Mouse (Mus musculus): ENCODE results near the gene Snx10.
"Not testable (repeated sequence)": the region's sequence is repeated elsewhere in the genome, so short reads cannot be mapped to it uniquely, and the experiment has no call there.

Gene Snx10

GRCm38 (mm10) chr6:51523807-51524320, at the start of gene Snx10:
Snx10 (plus strand) TSS chr6:51523901.
- DNase-seq, result peak; percentile 42 to 55

GRCm38 (mm10) chr6:51479136-51479731, 44.5 kb upstream of the Snx10 start:
- no peak for DNase-seq

GRCm38 (mm10) chr6:51481548-51481947, 42.2 kb upstream of the Snx10 start:
- no peak for DNase-seq

- no peak for DNase-seq
These were observed 39.8 kb upstream of the Snx10 start for GRCm38 (mm10) chr6:51483861-51484260.

GRCm38 (mm10) chr6:51484556-51484955, 39.1 kb upstream of the Snx10 start:
- not testable (repeated sequence) for DNase-seq

- DNase-seq, result no peak
These were observed 38.1 kb upstream of the Snx10 start for GRCm38 (mm10) chr6:51485646-51486045.

GRCm38 (mm10) chr6:51486076-51486710, 37.5 kb upstream of the Snx10 start:
- DNase-seq, result no peak

- DNase-seq, result no peak
These were observed 37.0 kb upstream of the Snx10 start for GRCm38 (mm10) chr6:51486731-51487130.

GRCm38 (mm10) chr6:51489787-51490186, 33.9 kb upstream of the Snx10 start:
- DNase-seq, result peak; percentile 21 to 26

GRCm38 (mm10) chr6:51497321-51498111, 26.2 kb upstream of the Snx10 start:
- no peak for DNase-seq

GRCm38 (mm10) chr6:51505671-51506070, 18.0 kb upstream of the Snx10 start:
- no peak for DNase-seq

- no peak for DNase-seq
These were observed 16.1 kb upstream of the Snx10 start for GRCm38 (mm10) chr6:51507556-51507955.

- DNase-seq, result peak; percentile 66 to 74
These were observed 14.7 kb upstream of the Snx10 start for GRCm38 (mm10) chr6:51508750-51509648.

- peak; percentile 52 to 54 for DNase-seq
These were observed 13.6 kb upstream of the Snx10 start for GRCm38 (mm10) chr6:51510094-51510493.

GRCm38 (mm10) chr6:51510946-51511345, 12.8 kb upstream of the Snx10 start:
- DNase-seq, result no peak

- DNase-seq, result no peak
These were observed 10.0 kb upstream of the Snx10 start for GRCm38 (mm10) chr6:51513745-51514144.

- no peak for DNase-seq
These were observed 8.8 kb upstream of the Snx10 start for GRCm38 (mm10) chr6:51514860-51515259.

- DNase-seq, result no peak
These were observed 391 bp upstream of the Snx10 start for GRCm38 (mm10) chr6:51523310-51523709.

- peak in 1 of 2 experiments; percentile 31 for DNase-seq
These were observed 725 bp downstream of the Snx10 start for GRCm38 (mm10) chr6:51524321-51524931.

- DNase-seq, result no peak
These were observed 1.3 kb downstream of the Snx10 start for GRCm38 (mm10) chr6:51525001-51525400.

- DNase-seq, result no peak
These were observed 5.8 kb downstream of the Snx10 start for GRCm38 (mm10) chr6:51529457-51529856.
